Mouse (Mus musculus): ENCODE measurements around the gene Il21r. TPM values are rescaled to one million over a fixed set of nuclear protein-coding genes. Genes with fewer than 3 reads are reported as not detected.
A peak's percentile ranks its signal among the peaks of the same experiment; 100 is the strongest.

The Il21r gene
- total and polyA plus RNA-seq, 3 experiments, result 0.06 TPM; not detected in 2

GRCm38 (mm10) chr7:125638870-125639386 lies 35.7 kb downstream of the Il21r start:
- H3K36me3 ChIP-seq (ENCODE audit: control insufficient read depth in 1 of 2, insufficient read depth in 2 of 2, low read length in 2 of 2), result no peaks in the 10 kb centered on the region; a peak in 1 of 4 replicates
- H3K4me1 ChIP-seq (ENCODE audit: control insufficient read depth in 1 of 2, insufficient read depth in 2 of 2, low read length in 2 of 2), result 0 out of 4 replicates have a peak, but pooled peaks cover 0 to 4% of the 10 kb centered on the region in 2 experiments
- no peaks in the 10 kb centered on the region for H3K79me2 ChIP-seq (ENCODE audit: control insufficient read depth, insufficient read depth, low read length, poor library complexity)
- no peaks in the 10 kb centered on the region for H3K27me3 ChIP-seq (ENCODE audit: control insufficient read depth in 1 of 2, insufficient read depth in 2 of 2, low read length in 2 of 2)
- peak; percentile 62 for DNase-seq (ENCODE audit: low read depth, low spot score)
- TF ChIP-seq TCF12 (IDR thresholded peaks at IDR 0.05; ENCODE audit: low read depth, low read length), result no peak
- TF ChIP-seq MYC (IDR thresholded peaks at IDR 0.05; ENCODE audit: low read depth, low read length), result no peak
- no peak for TF ChIP-seq MEF2A (IDR thresholded peaks at IDR 0.05; ENCODE audit: extremely low read depth, insufficient replicate concordance, low read depth, low read length, poor library complexity, severe bottlenecking)
- TF ChIP-seq ZC3H11A (IDR thresholded peaks at IDR 0.05; ENCODE audit: low read depth, low read length), result peak; percentile 83
- peak; percentile 92 for TF ChIP-seq SMC3 (IDR thresholded peaks at IDR 0.05; ENCODE audit: low read depth, low read length)
- no peak for TF ChIP-seq ETS1 (IDR thresholded peaks at IDR 0.05; ENCODE audit: low read depth, low read length)
- peak; percentile 95 for TF ChIP-seq RAD21 (IDR thresholded peaks at IDR 0.05; ENCODE audit: low read depth, low read length)
- no peak for TF ChIP-seq ELF1 (IDR thresholded peaks at IDR 0.05; ENCODE audit: low read depth, low read length)
- peak; percentile 91 to 93 (median 92) for TF ChIP-seq CTCF (IDR thresholded peaks at IDR 0.05 in 2 of 3, conservative IDR thresholded peaks at IDR 0.05 in 1 of 3; ENCODE audit: control insufficient read depth in 1 of 3, insufficient read depth in 1 of 3, low read depth in 2 of 3, low read length in 3 of 3, poor library complexity in 1 of 3, severe bottlenecking in 1 of 3)
- TF ChIP-seq GABPA (IDR thresholded peaks at IDR 0.05; ENCODE audit: low read depth, low read length), result no peak
- TF ChIP-seq JUND (IDR thresholded peaks at IDR 0.05; ENCODE audit: low read depth, low read length), result no peak
- TF ChIP-seq ZKSCAN1 (IDR thresholded peaks at IDR 0.05; ENCODE audit: low read depth, low read length), result no peak
- TF ChIP-seq RCOR1 (IDR thresholded peaks at IDR 0.05; ENCODE audit: low read depth, low read length), result no peak
- TF ChIP-seq USF2 (IDR thresholded peaks at IDR 0.05; ENCODE audit: borderline replicate concordance in 1 of 2, insufficient read depth in 1 of 2, low read depth in 1 of 2, low read length in 2 of 2), result no peak
- no peak overlapping the region for H3K27ac ChIP-seq (ENCODE audit: control insufficient read depth, low read depth, low read length)
- H3K9me3 ChIP-seq (replicated peaks; ENCODE audit: insufficient read depth, low read length), result no peaks in the 10 kb centered on the region
- no peak overlapping the region for H3K4me3 ChIP-seq (ENCODE audit: control insufficient read depth in 1 of 2, insufficient read depth in 1 of 2, low read depth in 2 of 2, low read length in 2 of 2)
- no peak overlapping the region for H3K9ac ChIP-seq (ENCODE audit: control insufficient read depth, low read depth, low read length, poor library complexity, severe bottlenecking)

GRCm38 (mm10) chr7:125643880-125644279 lies 40.7 kb downstream of the Il21r start:
- Histone ChIP-seq H3K36me3 (ENCODE audit: control insufficient read depth in 1 of 2, insufficient read depth in 2 of 2, low read length in 2 of 2) (peaks cover 0 to 4% of the 10 kb centered on the region in 2 experiments; a peak in 1 of 4 replicates), H3K9ac (ENCODE audit: control insufficient read depth, low read depth, low read length, poor library complexity, severe bottlenecking) (no peak overlapping the region), H3K9me3 (replicated peaks; ENCODE audit: insufficient read depth, low read length) (no peaks in the 10 kb centered on the region), H3K79me2 (ENCODE audit: control insufficient read depth, insufficient read depth, low read length, poor library complexity) (no peaks in the 10 kb centered on the region), H3K4me1 (ENCODE audit: control insufficient read depth in 1 of 2, insufficient read depth in 2 of 2, low read length in 2 of 2) (no peaks in the 10 kb centered on the region), H3K27ac (ENCODE audit: control insufficient read depth, low read depth, low read length) (no peak overlapping the region), H3K27me3 (ENCODE audit: control insufficient read depth in 1 of 2, insufficient read depth in 2 of 2, low read length in 2 of 2) (no peaks in the 10 kb centered on the region), H3K4me3 (ENCODE audit: control insufficient read depth in 1 of 2, insufficient read depth in 1 of 2, low read depth in 2 of 2, low read length in 2 of 2) (no peak overlapping the region)
- TF ChIP-seq MYC (IDR thresholded peaks at IDR 0.05; ENCODE audit: low read depth, low read length), result no peak
- no peak for TF ChIP-seq POLR2AphosphoS2 (IDR thresholded peaks at IDR 0.05; ENCODE audit: low read length)
- TF ChIP-seq ZC3H11A (IDR thresholded peaks at IDR 0.05; ENCODE audit: low read depth, low read length), result no peak
- no peak for TF ChIP-seq POLR2A (IDR thresholded peaks at IDR 0.05; ENCODE audit: control insufficient read depth in 1 of 2, insufficient read depth in 1 of 2, low read depth in 1 of 2, low read length in 2 of 2, poor library complexity in 1 of 2)
- TF ChIP-seq CHD2 (IDR thresholded peaks at IDR 0.05; ENCODE audit: low read length), result no peak
- no peak for TF ChIP-seq CHD1 (IDR thresholded peaks at IDR 0.05; ENCODE audit: low read depth, low read length)
- TF ChIP-seq RCOR1 (IDR thresholded peaks at IDR 0.05; ENCODE audit: low read depth, low read length), result no peak
- no peak for TF ChIP-seq POLR2AphosphoS5 (IDR thresholded peaks at IDR 0.05; ENCODE audit: borderline replicate concordance, low read depth, low read length)
- TF ChIP-seq MAFK (IDR thresholded peaks at IDR 0.05; ENCODE audit: borderline replicate concordance, low read depth, low read length), result no peak
- TF ChIP-seq NRF1 (IDR thresholded peaks at IDR 0.05; ENCODE audit: insufficient read depth, low read depth, low read length, poor library complexity, severe bottlenecking), result no peak
- TF ChIP-seq ZNF384 (IDR thresholded peaks at IDR 0.05; ENCODE audit: low read depth, low read length), result no peak
- TF ChIP-seq NELFE (IDR thresholded peaks at IDR 0.05; ENCODE audit: low read depth, low read length), result no peak
- no peak for TF ChIP-seq ELF1 (IDR thresholded peaks at IDR 0.05; ENCODE audit: low read depth, low read length)
- no peak for TF ChIP-seq MYB (IDR thresholded peaks at IDR 0.05; ENCODE audit: low read depth, low read length)
- no peak for TF ChIP-seq TCF12 (IDR thresholded peaks at IDR 0.05; ENCODE audit: low read depth, low read length)
- DNase-seq (ENCODE audit: low read depth, low spot score), result no peak
